Mouse (Mus musculus) olfactory bulb, adult 2 months (tissue): ENCODE results near the gene Nbea.

ENCODE experiments used
- CTCF ChIP-seq: fragments of 200-500 bp; IDR thresholded peaks from 2 replicates; pipeline ENCODE4 v1.5.1; 2012; ENCODE audit warnings: low read depth, mild to moderate bottlenecking, low read length, moderate library complexity; ENCODE audit not compliant: insufficient read depth
- POLR2A ChIP-seq: fragments of 200-500 bp; IDR thresholded peaks from 2 replicates; pipeline ENCODE4 v1.6.1; 2012; ENCODE audit warnings: mild to moderate bottlenecking, low read depth, low read length, moderate library complexity; ENCODE audit not compliant: insufficient read depth

- no peak for TF ChIP-seq CTCF
- TF ChIP-seq POLR2A, result no peak
Measured at GRCm38 (mm10) chr3:55618396-55618795, 565.1 kb downstream of the Nbea start.
